Mouse (Mus musculus): ENCODE results near the gene Glyctk.
"Not testable (repeated sequence)": the region's sequence is repeated elsewhere in the genome, so short reads cannot be mapped to it uniquely, and the experiment has no call there.

Gene Glyctk

DNA sequence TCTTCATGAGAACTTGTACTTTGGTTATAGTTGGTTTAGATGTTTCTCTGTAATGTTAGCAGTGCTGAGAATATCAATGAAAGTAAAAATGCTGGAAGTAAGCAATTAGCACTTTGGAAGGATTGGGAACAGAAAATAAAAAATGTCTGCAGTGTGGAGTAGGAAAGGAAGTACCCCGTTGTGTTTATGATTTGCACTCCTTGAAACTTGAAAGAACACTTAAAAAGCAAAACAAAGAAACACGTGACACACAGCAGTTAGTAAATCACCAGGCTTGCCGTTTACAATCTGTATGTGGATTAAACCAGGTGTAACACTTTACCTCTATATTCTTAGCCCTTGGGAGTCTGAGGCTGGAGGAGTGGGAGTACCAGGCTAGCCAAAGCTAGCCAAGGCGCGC lies 18.8 kb upstream of the Glyctk start:
- DNase-seq (ENCODE audit: low spot score in 2 of 2), result no peak

DNA sequence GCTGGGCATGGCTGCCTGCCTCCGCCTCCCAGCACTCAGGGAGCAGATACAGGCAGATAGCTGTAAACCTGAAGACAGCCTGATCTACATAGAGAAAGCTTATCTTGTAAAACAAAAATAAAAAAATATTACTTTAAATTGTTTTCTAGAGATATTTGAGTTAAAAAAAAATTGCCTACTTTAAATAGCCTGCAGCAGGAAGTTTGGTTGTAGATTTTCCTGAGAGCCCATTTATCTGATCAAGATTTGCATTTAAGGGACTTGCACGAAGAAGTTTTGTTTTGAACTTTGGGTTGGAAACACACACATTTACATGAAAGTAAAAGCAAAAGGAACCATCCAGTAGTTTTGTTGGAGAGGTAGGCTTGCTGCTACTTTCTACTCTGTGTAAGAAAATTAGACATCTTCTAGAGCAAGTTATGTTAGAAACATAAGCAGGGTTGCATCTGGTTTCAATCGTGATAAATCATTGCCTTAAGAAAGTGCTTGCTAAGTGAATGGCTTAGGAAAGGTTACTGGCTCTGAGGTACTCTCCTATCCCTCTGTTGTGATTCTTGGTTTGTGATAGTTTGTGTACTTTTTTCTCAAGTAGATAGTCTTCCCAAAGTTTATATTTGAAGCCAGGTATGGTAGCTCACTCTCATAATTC lies 17.7 kb upstream of the Glyctk start:
- DNase-seq (ENCODE audit: low spot score in 2 of 2), result no peak

DNA sequence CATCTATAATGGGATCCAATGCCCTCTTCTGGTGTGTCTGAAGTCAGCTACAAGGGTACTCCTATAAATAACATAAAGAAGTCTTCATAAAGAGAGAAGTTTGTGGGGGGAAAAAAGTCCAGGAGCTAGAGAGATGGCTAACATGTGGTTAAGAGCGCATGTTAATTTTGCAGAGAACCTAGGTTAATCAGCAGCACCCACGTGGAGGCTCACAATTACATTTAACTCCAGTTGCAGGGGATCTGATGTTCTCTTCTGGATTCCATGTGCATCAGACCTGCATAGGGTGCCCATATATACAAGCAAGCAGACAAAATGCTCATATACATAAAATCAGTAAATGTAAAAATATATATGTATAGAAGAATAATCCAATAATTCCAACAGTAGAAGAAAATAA lies 15.4 kb upstream of the Glyctk start:
- DNase-seq (ENCODE audit: low spot score in 2 of 2), result no peak

DNA sequence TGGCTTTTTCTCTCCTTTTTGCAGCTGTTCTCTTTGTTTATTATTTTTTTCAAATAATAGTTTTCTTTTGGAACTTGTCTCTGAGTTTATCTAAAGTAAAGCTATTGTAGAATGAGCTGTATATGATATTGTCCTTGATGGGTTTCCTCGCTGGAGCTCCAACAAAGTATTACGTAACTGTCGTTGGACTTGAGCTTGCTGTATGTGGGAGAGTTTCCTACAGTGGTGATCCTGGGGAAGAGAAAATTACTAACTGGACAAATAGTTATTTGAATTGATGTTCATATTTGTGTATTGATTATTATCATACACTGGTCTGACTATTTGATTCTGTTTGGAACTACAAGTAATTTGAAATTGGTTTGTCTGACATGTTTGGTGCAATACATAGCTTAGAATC lies 14.6 kb upstream of the Glyctk start:
- no peak for DNase-seq (ENCODE audit: low spot score in 2 of 2)

DNA sequence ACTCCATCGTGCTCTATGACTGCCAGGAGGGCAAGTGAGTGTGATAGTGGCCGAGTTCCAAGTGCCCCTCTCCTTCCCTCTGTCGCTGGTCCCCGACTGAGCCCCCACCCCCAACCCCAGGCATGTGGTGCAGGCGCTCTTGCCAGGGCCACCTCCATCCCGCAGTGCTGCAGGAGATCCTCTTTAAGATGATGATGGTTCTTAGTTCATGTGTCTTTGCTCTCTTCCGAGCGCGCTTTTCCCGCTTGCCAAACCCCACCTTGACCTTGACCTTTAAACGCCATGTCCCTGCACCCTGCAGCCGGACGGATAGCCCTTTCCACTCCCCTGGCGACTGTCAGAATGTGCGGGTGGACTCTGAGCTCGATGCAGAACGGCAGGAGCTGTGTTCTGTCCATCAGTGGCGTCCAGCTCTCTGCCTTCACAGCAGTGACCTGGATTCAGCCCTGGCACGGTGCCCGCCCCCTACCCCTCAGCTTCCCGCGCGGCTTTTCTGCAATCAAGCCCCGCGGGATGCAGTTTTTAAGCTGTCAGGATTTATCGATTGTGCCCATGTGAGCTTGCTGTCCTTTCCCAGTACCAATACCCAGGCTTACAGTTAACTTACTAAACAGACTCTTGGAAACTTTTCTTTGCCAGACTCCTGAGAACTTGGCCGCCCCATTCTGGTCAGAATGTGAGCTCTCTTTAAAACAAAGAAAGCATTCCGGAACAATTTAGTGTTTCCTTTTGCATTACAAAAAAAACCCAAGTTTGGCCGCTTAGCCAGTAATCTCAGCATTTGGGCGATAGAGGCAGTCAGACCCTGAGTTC lies 13.6 kb upstream of the Glyctk start:
- peak in 1 of 2 experiments; percentile 34 for DNase-seq (ENCODE audit: low spot score in 2 of 2)

DNA sequence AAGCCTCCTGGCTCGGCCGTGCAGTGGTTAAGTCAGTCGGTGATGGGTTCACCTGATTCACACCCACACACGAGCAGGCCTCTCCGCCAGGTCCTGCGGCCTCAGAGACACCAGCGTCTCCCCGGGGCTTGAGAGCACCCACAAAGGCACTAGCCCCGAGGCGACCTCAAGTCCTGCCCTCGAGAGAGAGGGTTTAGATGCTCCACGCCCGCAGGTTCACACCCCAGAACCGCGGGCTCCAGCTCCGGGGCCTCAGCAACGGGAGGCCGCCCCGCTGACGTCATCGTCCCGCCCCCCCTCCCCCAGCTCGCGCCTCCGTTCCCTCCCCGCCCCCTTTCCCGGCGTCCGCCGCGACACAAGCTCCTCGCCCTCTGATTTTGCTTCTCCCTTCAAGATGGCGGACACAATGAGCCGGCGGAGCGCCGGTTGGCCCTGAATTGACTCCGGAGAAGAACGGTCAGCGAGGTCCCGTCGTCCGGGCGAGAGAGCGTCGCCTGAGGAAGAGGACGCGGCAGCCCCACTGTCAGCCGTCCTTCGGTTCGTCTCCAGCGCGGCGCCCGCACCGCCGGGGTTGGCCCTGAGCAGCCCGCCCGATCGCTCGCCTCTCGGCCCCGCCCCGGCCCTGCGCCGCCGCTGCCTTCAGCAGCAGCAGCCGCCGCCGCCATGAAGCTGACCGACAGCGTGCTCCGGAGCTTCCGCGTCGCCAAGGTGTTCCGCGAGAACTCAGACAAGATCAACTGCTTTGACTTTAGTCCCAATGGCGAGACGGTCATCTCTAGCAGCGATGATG lies 12.8 kb upstream of the Glyctk start, which contains the start of gene Wdr82:
TSS of gene Wdr82 (plus strand) at position 373 of the 790 bp plus-strand sequence.
- DNase-seq (ENCODE audit: low spot score in 2 of 2), result peak; percentile 82 to 84

DNA sequence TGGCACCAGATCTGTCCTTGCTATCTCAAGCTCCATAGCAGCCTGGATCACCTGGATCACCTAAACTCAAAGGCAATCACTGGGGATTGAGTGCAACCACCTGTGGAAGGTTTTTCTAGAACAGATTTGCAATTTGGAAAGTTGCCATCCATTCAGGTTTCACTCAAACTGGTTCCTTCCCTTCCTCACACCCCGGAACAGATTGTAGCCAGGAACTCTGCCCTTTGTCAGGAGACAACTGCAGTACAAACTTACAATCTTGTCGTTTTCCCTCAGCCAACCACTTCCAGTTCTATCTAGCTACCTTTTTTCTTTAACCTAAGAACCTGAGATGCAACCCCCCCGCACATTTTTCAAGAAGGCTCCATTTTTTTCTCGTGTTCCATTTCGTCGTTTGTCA lies 12.0 kb upstream of the Glyctk start:
- no peak for DNase-seq (ENCODE audit: low spot score in 2 of 2)

DNA sequence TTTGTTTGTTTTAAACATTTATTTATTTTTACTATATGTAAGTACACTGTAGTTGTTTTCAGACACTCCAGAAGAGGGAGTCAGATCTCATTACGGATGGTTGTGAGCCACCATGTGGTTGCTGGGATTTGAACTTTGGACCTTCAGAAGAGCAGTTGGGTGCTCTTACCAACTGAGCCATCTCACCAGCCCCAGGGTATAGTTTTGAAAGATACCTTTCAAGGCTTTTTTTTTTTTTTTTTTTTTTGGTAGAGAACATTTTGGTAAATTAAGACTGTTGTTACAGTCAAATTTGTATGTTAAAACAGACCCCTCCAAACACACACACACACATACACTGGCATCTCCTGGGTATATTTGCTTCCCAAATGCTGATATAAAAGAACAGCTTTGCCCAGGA lies 11.1 kb upstream of the Glyctk start:
- DNase-seq (ENCODE audit: low spot score in 2 of 2), result not testable (repeated sequence)

DNA sequence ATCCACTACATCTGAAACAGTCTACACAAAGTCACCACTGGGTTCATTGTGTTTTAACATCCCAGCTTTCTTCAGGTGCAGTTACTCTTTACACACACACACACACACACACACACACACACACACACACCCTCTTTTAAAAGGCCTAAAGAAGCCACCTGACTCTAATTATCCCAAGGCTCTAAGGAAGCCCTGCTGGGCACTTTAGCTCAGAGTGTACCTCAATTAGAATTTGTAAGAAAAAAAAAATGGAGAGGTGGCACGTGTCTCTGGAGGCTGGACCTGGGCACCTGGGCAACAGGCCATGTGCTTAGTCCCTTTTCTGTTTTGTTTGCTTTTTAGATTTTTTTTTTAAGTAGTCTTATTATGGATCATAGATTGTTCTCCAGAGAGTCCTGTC lies 9.8 kb upstream of the Glyctk start:
- no peak for DNase-seq (ENCODE audit: low spot score in 2 of 2)

DNA sequence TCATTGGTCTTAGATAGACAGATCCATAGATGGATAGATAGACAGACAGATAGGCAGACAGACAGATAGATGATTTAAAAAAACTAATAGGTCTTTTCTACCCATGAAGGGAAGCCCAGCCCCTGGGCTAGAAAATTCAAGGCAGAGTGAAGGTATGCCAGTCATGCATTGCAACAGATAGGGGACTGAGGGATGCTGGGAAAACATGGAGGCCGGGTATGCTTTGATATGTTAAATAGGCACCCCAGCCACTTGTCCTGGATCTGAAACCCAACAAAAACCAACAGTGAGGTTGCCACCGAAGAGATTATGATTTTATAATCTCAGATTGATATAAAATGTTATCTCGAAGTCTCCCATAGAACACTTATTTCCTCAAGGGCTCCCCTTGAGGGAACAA lies 9.3 kb upstream of the Glyctk start:
- no peak for DNase-seq (ENCODE audit: low spot score in 2 of 2)

DNA sequence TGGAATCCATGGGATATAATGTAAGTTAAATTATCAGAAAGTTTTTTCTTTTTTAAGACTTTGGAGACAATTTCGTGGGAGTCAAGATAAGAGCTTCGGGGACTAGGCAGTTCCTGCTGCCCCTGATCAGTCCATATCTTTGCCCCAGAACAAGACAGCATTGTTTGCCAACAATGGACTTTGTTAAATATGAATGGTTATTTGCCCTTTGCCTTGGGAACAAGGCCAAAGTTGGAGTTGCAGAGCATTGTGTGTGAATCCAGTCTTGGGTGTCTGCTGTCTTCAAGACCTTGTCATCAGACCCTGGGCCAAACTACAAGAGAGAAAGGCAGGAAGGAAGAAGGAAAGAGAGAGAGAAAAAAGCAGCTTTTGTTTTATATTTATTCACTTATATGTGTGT lies 8.8 kb upstream of the Glyctk start:
- DNase-seq (ENCODE audit: low spot score in 2 of 2), result no peak

DNA sequence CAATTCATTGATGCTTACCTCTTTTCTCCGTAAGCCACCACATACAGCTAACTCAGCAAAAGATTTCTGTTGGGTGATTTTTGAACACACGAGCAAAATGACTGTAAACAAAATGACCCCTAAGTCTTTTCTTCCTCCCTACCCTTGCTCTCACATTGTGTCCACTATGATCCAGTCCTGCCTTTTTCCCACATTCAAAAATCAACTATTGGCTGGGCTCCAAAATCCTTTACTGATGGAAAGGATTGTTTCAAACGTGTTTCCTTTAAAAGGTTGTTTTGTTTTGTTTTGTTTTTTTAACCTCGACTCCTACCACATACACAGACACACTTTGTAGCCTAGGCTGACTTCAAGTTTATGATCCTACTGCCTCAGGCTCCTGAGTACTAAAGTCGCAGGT lies 2.5 kb upstream of the Glyctk start:
- no peak for DNase-seq (ENCODE audit: low spot score in 2 of 2)

DNA sequence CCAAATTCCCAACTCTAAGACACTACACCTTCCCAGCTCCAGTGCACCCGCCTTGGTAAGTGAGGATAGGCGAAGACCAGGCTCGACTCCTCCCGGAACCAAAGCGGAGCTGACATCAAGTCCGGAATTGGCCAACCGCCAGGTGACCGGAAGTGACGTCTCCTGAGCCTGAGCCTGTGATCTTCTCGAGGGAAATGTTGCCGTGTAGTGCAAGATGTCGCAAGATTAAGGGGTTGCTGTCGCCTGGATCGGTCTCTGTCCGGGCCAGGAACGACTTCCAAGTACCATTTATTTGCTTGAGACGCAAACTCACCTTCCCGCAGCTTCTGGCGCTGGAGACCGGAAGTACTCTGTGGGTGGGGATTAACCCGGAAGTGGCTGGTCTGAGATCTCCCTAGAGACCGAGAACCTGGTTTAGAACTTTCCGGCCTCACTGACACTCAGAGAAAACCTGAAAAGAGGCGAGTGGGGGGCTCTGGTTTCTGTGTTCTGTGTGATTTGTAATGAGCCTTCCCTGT lies 1.9 kb upstream of the Glyctk start:
- peak; percentile 90 to 91 for DNase-seq (ENCODE audit: low spot score in 2 of 2)

DNA sequence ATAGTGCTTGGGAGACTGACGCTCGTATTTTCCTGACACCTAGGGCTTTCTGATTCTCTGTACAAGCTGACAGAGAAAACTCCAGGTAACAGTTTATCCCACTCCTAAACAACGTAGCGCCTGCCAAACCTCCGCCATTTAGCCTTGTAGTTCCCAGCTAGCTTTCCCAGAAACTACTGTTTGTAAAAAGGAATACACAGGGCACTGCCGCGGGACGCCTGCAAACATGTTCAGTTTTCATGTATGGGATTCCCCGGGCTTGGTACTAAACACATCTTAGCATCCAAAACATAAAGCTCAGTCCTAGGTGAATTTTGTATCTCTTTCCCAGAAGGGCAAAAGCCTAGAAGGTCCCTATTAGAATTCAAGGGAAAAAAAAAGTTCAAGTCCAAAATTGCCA lies 1.3 kb upstream of the Glyctk start:
- DNase-seq (ENCODE audit: low spot score in 2 of 2), result no peak

DNA sequence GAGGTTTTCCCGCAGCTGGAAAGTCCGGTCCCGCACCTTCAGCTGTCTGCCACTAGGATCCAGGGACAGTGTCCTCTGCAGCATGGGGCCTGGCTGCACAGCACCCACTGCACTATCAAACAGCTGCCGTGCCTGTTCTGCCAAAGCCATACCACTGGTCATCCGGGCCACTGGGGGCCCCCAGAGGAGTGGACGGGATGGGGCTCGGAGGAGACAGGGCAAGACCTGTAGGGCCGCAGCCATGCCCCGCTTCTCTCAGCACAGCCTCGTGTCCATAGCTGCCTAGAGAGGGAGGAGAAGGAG lies 364 bp downstream of the Glyctk start:
- no peak for DNase-seq (ENCODE audit: low spot score in 2 of 2)

DNA sequence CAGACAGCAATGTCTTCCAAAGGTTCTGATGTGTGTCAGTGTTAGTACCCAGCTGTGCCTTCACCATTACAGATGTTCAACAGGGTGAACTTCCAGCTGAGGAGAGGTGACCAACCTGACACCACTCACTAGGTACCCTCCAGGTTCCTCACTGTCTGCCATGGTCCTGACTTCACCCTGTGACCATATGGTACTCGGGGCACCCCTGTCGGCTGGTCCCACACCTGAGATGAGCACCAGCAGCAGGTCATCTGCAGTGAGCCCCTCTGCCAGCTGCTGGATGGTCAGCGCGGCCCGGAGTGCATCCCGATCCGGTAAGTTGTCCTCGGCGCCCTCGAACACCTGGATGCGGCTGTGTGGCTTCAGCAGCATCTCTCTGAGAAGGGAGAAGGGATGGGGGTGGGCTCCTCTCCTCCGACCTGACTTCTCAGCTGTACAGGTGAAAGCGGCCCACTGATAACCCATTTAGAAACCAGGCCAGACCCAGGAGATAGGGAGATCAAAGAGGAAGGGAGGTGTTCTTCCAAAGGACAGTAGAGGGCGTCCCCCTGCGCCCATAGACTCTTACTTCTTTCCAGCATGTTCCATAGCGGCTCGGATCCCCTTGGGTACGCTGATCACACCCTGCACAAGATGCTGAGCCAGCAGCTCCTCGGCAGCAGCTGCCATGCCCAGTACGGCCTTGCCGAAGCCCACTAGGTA lies 866 bp downstream of the Glyctk start:
- no peak for DNase-seq (ENCODE audit: low spot score in 2 of 2)

DNA sequence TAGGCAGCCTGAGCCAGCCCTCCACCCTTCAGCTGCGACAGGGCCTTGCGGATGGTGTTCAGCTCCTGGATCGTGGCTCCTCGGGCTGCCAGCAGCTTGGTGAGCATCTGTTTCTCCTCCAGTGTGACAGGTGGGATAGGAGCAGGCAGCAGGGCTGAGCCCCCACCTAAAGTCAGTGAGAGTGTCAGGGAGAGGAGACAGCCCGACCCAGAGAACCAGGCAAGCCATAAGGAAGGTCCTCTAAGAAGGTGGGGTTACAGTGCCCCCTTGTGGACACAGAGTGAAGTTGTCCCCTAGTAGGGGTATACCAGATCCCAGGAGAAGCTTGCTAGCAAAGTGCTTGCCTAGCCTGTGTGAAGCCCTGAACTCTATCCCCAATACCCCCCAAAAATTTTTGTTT lies 1.5 kb downstream of the Glyctk start:
- DNase-seq (ENCODE audit: low spot score in 2 of 2), result no peak

DNA sequence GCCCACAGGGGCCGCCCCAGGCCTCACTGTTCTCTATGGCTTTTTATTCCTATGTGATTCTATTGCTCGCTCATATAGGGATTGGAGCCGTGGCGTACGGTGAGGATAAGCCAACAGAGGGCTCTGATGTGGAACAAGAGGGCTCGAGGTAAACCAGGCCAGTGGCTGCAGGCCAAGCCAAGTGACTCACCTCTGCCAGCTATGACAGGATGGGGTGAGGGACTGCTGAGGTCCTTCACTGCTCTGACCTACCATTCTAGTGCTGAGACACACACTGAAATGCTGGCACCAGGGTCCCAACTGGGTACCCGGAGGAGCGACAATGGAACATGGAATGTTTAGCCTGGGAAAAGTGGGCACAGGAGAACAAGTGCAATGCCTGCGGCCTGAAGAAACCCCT lies 3.8 kb downstream of the Glyctk start:
- no peak for DNase-seq (ENCODE audit: low spot score in 2 of 2)

DNA sequence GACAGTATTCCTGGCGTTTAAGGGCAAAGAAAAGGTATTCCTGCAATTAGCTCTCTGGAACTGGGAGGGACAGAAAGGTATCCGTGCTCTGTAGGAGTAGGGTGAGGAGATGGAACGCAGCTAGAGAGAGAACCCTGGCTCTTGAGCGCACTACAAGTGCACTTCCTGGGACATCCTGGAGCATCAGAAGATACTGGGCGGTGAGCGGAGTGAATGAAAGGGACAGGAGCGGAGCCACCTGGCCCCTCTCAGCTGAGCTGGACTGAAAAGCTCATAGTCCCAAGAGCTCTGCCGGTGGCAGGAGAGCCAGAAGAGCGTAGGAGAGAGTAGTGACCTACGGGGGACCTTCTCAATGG lies 8.6 kb downstream of the Glyctk start:
- no peak for DNase-seq (ENCODE audit: low spot score in 2 of 2)

DNA sequence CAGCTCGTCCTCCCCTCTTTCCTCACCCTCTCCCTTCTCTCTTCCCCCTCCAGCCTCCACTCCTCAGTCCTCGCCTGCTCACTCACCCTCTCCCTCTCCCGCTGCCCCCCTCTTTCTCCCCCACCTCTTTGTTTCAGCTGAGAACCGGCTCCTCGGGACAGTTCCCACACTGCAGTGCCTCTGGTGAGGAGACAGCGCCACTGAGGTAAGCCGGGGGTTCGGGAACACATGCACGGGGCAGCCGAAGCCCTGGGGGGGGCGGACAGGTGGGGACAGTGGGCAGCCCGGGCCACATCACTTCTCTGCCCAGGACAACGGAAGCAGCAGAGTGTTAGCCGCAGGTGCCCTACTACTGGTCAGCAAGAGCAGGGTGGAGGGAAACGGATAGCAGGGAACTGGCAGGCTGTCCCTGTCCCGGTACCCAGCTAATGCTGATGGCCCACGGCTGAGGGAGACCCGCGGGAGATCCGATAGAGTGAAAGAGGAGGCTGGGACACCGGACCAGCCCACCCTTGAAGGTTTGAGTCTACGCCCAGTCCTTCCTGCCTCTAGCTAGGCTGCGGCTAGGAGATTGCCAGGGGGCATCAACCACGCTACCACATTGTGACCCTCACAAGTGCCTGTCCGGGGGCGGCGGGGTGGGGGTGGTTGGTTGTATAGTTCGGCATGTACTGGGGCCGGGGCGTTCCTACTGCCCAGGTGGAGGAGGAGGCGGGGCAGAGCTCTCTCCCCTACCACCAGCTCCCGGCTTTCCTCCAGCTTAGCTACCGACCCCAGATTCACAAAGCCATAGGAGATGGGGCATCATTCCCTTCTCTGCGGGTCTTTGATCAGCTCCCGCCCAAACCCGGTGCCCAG lies 9.2 kb downstream of the Glyctk start:
- no peak for DNase-seq (ENCODE audit: low spot score in 2 of 2)

DNA sequence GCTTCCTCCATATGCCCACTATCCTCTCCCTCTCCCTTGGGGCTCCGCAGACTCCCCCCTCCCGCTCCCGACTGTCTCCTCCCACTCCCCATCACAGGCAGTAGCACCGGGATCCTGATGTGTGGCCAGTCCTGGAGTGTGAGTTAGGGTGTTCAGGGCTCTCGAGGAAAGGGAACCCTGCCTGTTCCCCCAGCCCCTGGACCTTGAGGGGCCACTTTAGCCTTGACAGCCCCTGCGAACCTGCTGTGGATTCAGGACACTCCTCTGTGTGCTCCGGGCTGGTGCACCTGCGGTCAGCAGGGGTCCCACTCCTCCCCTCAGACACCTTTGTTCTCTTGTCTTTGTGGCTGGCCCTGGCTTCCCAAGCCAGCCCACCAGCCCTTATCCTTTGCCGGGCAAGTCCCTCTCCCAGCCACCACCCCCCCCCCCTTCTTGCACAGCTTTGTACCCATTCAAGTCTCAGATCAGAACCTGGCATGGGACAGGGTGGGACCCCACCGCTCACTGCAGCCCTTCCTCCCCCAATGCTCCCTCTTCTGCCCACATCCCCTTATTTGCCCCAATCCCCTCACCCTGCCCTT lies 10.0 kb downstream of the Glyctk start:
- no peak for DNase-seq (ENCODE audit: low spot score in 2 of 2)
